Mouse (Mus musculus) kidney, postnatal 36 days (tissue): Measurements from ENCODE around the gene Gm10912.
"Not testable (repeated sequence)": the region's sequence is repeated elsewhere in the genome, so short reads cannot be mapped to it uniquely, and the experiment has no call there.

Source experiments
- DNase-seq, 2 experiments: peaks; one replicate each; pipeline ENCODE4 v3.0.0; 2021 to 2022; ENCODE audit warnings: mixed read lengths in 2 of 2

Gm10912 gene

DNA sequence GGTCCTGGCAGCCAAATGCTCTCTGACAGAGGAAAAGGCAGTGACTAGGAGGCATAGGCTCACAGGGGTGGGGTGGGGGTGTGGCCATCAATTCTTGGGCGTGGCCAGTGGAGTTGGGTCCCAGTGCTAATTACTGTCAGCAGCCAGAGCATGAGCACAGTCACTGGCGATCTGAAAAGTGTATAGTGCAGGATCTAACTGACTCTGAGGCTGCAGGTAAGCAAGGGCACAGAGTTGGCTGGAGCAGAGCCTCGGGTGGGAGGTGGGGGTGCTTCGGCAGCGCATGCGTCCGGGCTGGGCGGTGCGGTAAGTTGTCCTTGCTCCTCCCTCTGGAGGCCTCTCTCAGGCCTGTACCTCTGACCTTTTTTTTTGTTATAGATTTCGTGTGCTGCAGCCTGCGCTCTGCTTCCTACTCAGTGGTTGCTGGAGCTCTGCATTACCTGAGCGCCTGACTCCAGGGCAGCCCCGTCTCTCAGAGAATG lies 4.1 kb downstream of the Gm10912 start, which contains the start of gene Cd59b:
Cd59b (plus strand) TSS at position 146 of the 482 bp plus-strand sequence.
- peak; percentile 66 to 81 for DNase-seq

DNA sequence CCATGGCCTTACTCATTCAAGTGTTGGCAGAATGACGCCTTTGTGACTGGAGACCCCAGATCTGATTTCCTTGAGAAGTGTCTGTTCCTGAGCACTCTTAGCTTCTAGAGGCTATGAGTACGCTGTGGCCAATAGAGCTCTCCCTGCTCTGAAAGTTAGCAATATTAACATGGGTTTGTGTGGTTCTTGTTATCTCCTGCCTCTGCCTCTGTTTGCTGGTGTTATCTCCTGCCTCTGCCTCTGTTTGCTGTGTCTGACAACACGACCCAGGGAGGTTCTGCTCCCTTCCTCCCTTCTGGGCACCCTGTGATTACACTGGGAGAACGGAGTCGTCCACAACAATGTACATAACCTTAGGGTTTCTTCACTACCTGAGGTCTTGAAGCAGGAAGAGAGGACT lies 12.7 kb downstream of the Gm10912 start:
- not testable (repeated sequence) for DNase-seq

DNA sequence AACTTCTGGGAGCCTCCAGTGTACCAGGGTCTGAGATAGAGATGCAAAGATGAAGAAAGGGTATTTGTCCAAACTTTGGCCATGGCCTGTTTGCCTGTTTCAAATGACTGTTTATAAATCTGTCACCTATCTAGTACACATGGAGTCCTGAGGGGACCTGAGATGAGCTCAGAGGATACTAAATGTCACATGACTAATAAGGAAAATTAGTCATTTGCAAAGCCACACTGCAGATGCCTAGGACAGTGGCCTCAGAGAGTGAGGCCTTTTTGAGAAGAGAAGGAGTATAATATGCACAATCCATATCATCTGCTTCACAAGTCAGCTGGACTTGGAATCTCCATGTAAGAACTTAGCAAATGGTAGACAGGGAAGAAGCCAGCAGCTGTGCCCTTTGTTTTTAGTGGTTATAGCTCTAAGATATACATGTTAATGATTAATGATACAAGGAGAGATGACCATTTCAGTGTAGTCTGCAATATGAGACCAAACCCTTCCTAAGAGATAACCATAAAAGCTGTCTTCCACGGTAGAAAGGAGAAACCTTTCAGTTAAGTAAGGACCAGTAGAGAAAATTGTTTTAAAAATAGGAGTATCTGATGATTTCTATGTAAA lies 15.9 kb downstream of the Gm10912 start:
- not testable (repeated sequence) for DNase-seq

DNA sequence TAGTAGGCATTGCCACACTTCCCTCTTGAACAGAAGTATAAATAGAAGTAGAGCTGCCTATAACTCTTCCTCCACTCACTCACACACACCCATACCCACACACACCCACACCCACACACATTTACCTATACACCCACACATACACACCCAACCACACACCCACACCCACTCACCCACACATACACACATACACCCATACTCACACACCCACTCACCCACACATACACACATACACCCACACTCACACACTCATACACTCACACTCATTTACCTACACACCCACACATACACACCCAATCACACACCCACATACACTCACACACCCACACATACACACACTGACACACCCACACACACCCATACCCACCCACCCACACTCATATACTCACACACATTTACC lies 16.8 kb downstream of the Gm10912 start:
- no peak for DNase-seq

DNA sequence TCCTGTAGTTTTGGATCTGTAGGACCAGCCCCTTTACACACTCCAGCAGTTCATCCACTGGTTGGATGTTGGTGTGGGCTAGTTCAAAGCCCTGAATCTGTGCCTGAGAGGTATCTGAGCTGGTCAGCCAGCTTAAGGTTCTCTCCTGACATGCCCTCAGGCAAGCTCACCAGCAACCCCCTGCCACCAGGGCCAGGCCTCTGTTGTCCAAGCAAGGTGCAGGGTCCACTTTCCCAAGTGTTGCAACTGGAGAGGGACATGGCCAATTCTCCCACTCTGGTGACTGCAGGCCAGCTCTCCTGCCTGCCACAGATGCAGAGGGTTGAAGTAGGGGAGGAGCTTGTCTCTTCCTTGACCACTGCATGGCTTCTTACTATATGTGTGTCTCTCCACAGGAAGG lies 18.4 kb downstream of the Gm10912 start:
- DNase-seq = not testable (repeated sequence)

DNA sequence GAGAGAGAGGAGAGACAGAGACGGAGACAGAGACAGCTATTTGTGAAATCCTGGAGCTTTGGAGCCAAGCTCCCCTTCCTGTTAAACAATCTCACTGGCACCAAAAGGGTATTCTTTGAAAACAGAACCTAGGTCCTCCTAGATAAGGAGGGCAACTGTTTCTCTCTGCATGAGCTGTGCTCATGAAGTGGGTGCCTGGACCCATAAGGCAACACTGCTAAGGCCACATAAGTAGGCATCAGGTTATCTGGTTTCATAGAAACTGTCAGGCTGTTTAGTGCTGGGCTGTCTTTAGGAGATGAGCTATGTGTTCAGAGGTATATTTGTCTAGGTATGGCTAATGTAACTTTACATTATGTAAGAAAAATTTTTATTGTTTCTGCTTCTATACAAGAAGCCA lies 21.9 kb downstream of the Gm10912 start:
- not testable (repeated sequence) for DNase-seq

DNA sequence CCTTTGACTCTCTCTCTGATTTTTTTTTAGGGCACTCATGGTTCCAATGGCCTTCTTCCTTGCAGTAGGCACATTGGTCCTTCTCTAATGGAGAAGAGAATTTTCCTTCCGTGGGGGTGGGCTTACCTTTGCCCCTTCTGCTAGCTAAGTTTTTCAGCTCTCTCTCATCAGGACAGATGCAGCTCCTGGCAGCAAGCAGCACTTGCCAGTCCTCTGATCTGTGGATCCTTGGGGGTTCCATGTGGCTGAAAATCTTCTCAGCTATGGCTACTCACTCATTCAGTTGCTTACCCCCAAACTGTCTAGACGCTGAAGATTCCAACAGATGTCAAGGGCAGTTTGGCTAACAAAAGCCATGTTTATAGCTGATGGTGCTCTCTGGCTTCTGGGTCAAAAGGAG lies 27.7 kb downstream of the Gm10912 start:
- DNase-seq = no peak

DNA sequence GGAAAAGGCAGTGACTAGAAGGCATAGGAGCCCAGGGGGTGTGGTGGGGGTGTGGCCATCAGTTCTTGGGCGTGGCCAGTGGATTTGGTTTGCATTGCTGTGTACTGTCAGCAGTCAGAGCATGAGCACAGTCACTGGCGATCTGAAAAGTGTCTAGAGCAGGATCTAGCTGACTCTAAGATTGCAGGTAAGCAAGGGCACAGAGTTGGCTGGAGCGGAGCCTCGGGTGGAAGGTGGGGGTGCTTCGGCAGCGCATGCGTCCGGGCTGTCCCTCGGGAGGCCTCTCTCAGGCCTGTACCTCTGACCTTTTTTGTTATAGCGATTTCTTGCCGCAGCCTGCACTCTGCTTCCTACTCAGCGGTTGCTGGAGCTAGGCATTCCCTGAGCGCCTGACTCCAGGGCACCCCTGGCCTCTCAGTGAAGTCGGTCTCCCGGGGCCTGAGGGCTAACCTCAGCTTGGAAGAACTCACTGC lies 30.2 kb downstream of the Gm10912 start, which contains the start of gene Cd59a:
Cd59a (plus strand) TSS at position 61 of the 473 bp plus-strand sequence.
- peak; percentile 94 for DNase-seq

DNA sequence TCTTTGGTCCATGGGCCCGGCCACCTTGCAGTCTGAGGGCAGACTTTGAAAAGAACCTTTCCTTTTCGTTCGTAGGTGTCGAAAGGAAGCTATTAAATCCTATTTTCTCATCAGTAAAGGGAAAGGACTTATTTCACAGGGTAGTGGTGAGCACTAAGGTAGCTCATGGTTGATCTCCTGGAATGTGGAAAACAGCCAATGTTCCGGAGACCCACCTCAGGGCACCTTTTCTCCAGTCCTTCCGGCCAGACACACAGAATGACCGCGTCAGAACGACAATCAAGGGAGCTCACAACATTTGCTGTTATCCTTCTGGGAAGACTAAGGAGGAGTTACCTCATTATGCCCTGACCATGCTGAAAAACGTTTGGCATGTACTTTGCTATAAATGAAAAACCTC lies 30.6 kb downstream of the Gm10912 start:
- peak in 1 of 2 experiments; percentile 21 for DNase-seq

DNA sequence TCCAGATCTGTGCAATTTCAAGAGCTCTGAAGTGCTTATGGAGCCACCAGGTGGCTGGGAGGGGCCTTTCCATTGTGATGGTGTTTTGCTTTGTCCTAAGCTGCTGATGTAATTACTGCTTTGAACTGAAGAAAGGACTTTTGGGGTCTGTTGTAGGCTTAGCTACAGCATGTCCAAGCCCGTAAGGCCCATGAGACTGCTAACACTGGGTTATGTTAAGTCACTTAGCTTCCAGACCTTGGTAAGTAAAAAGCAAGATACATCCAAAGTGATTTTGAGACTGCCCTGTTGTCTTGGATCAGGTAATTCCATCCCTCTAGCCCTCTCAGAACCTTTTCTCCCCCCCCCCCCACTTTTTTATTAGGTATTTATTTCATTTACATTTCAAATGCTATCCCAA lies 31.2 kb downstream of the Gm10912 start:
- DNase-seq = not testable (repeated sequence)

DNA sequence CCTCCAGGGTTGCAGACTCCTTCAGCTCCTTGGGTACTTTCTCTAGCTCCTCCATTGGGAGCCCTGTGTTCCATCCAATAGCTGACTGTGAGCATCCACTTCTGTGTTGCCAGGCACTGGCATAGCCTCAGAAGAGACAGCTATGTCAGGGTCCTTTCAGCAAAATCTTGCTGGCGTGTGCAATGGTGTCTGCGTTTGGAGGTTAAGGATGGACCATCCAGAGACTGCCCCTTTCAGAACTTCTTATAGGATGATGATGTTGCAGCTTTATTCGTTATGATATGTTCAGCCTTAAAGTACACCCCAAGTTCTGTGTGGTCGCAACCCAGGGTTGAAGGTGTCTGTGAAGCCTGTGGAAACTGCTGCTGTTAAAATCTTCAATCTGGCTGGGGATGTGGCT lies 31.8 kb downstream of the Gm10912 start:
- not testable (repeated sequence) for DNase-seq

DNA sequence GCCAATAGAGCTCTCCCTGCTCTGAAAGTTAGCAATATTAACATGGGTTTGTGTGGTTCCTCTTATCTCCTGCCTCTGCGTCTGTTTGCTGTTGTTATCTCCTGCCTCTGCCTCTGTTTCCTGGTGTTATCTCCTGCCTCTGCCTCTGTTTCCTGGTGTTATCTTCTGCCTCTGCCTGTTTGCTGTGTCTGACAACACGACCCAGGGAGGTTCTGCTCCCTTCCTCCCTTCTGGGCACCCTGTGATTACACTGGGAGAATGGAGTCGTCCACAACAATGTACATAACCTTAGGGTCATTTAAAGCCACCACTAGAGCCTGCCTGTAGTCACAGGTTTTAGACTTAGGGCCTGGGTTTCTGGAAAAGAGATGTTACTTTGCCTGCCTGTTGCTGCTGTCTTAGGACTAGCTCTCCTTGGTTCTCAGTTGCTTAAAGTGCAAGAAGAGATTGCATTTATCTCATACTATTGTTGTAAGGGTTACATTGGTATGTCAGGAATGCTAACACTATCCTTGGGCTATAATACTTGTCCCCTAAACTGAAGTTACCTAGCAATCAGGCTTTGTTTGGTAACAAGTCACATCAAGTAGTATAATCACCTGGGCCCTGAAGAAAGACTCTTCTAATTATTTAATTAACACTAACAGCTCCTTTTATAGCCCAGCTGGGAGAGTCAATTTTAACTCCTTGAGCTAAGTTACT lies 33.1 kb downstream of the Gm10912 start:
- DNase-seq = no peak

DNA sequence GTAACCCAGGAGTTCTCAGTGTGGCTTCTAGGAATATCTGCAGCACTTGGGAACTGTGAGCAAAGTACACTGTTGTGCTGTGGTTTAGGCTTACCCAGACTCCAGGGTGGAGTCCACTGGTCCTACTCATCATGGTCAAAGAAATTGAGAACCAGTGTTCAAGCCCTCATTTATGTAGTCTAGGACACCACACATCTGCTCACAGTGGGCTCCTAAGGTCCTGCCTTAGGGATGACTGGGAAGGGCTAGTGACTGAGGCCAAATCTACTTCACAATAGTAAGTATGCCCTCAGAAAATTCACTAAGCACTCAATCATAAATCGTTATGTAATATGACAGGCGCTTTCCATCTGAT lies 33.6 kb downstream of the Gm10912 start:
- DNase-seq = no peak

DNA sequence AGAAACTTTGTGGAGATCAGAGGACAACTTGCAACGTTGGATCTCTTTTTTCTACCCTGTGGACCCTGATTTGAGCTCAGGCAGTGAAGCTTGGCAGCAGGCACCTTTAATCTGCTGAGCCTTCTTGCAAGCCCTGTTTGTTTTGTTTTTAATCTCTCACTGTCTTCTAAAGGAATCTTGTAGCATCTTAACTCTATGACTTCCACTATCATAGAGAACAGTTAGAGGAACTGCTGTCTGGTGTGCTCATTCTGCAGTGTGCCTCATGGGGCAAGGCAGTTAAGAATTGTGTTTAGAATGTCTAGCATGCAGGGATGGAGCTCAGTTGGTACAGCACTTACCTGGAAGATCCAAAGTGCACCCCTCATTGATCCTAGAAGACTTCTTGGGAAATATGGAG lies 34.3 kb downstream of the Gm10912 start:
- no peak for DNase-seq

DNA sequence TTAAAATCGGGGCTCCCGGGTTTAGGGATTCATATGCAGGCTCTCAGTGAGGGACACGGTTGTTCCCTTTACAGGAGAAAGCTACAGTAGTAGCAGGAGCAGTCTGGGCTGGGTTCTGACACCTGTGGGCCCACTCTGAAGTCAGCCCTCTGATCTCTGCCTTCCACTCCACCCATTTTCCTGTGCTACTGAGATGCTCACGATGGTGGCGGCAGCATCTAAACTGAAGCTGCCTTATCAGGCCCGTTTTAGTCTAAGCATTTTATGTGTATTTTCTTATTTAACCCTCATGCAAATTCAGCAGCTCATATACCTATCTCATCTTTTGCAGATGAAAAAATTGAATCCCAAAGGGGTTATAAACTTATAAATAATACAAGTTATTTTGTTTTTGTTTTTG lies 39.2 kb downstream of the Gm10912 start:
- DNase-seq = no peak

DNA sequence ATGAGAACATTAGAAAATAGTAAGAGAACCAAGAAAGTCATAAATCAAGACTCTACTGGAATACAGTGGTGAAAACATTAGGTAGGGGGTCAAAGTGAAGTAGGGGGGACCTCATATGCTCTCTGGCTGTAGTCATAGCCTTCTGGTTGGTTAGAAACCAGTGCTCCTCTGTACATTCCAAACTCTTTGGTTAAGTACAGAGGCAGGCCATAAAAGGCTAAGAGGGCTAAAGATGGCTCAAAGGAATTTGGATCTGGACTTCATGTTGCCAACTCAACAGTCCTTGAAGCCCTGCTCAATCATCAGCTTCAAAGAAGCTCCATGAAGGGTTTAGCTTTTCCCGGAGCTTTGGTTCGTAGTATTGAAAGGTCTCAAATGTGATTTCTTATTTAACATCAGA lies 43.4 kb downstream of the Gm10912 start:
- DNase-seq = not testable (repeated sequence)

DNA sequence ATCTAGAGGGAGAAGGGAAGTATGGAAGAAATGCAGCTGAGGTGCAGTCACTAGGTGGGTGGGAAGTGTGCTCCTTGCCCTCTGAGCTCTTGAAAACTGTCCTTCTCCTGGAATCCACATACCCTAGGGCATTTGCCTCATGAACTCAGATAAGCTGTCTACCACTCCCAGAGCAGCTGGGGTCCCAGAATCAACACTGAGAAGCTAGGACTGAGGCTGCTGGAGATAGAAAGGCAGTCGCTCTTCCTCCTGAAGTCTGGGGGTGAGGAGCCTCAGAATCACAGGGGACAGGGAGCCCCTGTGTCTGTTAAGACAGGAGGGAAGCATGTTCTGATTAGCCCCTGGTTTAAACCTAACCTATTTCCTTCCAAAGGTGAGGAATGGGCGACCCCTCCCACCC lies 43.9 kb downstream of the Gm10912 start:
- no peak for DNase-seq

DNA sequence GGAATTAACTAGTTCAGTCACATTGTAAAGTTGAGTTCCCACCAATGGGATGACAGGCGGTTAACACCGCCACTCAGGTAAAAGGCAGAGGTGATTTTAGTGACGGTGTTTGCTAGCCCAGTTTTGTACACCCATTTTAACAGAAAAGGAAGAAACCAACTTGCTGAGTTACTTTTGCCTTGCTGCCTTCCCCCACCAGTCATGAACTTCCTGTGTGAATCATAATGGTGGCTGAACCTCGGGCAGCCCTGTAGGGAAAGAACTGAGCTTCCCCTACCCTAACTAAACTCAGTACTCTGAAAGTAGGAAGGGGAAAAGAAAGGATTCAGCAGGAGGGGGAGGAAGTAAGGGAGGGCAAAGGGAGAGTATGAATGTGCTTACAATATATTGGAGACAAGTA lies 44.4 kb downstream of the Gm10912 start:
- no peak for DNase-seq

DNA sequence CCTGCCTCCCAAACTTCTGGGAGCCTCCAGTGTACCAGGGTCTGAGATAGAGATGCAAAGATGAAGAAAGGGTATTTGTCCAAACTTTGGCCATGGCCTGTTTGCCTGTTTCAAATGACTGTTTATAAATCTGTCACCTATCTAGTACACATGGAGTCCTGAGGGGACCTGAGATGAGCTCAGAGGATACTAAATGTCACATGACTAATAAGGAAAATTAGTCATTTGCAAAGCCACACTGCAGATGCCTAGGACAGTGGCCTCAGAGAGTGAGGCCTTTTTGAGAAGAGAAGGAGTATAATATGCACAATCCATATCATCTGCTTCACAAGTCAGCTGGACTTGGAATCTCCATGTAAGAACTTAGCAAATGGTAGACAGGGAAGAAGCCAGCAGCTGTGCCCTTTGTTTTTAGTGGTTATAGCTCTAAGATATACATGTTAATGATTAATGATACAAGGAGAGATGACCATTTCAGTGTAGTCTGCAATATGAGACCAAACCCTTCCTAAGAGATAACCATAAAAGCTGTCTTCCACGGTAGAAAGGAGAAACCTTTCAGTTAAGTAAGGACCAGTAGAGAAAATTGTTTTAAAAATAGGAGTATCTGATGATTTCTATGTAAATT lies 45.7 kb downstream of the Gm10912 start:
- not testable (repeated sequence) for DNase-seq

DNA sequence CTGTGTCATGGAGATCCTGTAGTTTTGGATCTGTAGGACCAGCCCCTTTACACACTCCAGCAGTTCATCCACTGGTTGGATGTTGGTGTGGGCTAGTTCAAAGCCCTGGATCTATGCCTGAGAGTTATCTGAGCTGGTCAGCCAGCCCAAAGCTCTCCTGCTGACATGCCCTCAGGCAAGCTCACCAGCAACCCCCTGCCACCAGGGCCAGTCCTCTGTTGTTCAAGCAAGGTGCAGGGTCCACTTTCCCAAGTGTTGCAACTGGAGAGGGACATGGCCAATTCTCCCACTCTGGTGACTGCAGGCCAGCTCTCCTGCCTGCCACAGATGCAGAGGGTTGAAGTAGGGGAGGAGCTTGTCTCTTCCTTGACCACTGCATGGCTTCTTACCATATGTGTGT lies 47.9 kb downstream of the Gm10912 start:
- DNase-seq = not testable (repeated sequence)

DNA sequence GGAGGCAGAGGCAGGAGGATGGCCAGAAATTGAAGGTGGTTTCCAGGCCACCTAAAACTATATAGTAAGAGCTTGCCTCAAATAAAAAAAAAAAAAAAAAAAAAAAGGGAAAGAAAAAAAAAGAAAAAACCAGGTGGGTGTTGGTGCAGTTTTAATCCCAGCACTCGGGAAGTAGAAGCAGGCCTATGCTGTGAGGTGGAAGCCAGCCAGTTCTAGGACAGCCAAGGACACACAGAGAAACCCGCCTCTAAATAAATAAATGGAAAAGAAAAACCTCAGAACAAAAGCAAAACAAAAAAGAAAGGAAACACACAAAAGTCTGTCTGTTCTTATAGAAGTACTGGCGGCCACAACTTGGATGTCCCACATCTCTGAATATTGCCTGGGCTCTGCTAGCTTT lies 49.3 kb downstream of the Gm10912 start:
- no peak for DNase-seq
